In the genomic region with DNA sequence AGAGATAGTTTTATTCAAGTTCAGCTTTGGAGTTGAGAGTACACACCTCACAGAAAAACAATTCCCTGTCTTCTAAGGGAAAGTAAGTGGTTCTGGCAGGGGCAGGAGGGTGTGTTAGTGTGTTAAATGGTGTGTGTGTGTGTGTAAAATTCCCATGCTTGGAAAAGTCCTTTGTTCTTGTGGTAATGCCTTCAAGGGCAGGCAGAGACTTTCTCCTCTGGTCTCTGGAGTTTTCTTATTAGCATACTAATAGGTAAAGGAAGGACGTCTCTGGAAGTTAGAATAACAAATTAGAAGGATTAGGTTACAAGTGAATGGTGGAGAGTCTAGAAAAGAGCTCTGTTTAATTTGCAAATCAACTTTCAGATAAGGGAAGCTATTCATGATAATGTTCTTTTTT, we compare ENCODE assay signal across 18 mouse cellular contexts. TPM values are rescaled to one million over a fixed set of nuclear protein-coding genes. Genes with fewer than 3 reads are reported as not detected.
A peak's percentile ranks its signal among the peaks of the same experiment; 100 is the strongest.
DNase-seq lines count a peak whose midpoint lies in the region; ATAC-seq and TF ChIP-seq lines count a peak whose summit lies in the region.
"Had no signal": no experiment of that assay in that cellular context is flagged by ENCODE, and none has a peak within 500 bp of the region (broad histone marks: within the 10 kb centered on the region; RNA-seq: fewer than 3 reads in every experiment).

No protein-coding gene starts in this region.

- peak overlapping the region; percentile 47; the same call in 1 of the 2 replicates for H3K27ac ChIP-seq in kidney, embryonic 14.5 days (ENCODE audit: low read depth, low read length)
- H3K27ac ChIP-seq in forebrain, embryonic 13.5 days, result no peak overlapping the region; the same call in 1 of the 2 replicates
- H3K27ac ChIP-seq in stomach, embryonic 15.5 days, result peak overlapping the region; percentile 59; the same call in 1 of the 2 replicates
- H3K27ac ChIP-seq in intestine, postnatal 0 days (ENCODE audit: low read depth, low read length), result no peak overlapping the region
- H3K27ac ChIP-seq: layer of hippocampus, adult 2 months; limb, embryonic 13.5 days; liver, embryonic 15.5 days had no signal

- WGBS in kidney, embryonic 14.5 days, result 6% methylated on average over 1 of the region's 1 CpGs
- WGBS in forebrain, embryonic 13.5 days, result 0% methylated on average over 1 of the region's 1 CpGs
- 22% methylated on average over 1 of the region's 1 CpGs for WGBS in stomach, embryonic 15.5 days
- 25% methylated on average over 1 of the region's 1 CpGs for WGBS in intestine, postnatal 0 days

- H3K9me3 ChIP-seq in kidney, embryonic 14.5 days (ENCODE audit: control insufficient read depth, low read length), result no peaks in the 10 kb centered on the region
- no peaks in the 10 kb centered on the region for H3K9me3 ChIP-seq in forebrain, embryonic 13.5 days (replicated peaks)
- no peaks in the 10 kb centered on the region for H3K9me3 ChIP-seq in stomach, embryonic 15.5 days
- no peaks in the 10 kb centered on the region for H3K9me3 ChIP-seq in intestine, postnatal 0 days (ENCODE audit: control insufficient read depth)
- H3K9me3 ChIP-seq: limb, embryonic 13.5 days; liver, embryonic 15.5 days; megakaryocyte, embryonic 14.5 days had no signal

- no peaks in the 10 kb centered on the region for H3K4me1 ChIP-seq in kidney, embryonic 14.5 days (ENCODE audit: control insufficient read depth, insufficient read depth, low read length)
- H3K4me1 ChIP-seq in forebrain, embryonic 13.5 days, result peaks cover 8% of the 10 kb centered on the region; the same call in 1 of the 2 replicates
- H3K4me1 ChIP-seq in stomach, embryonic 15.5 days, result no peaks in the 10 kb centered on the region
- no peaks in the 10 kb centered on the region for H3K4me1 ChIP-seq in intestine, postnatal 0 days (replicated peaks; ENCODE audit: control insufficient read depth, insufficient read depth, low read length)
- H3K4me1 ChIP-seq: megakaryocyte, embryonic 14.5 days had no signal

- TF ChIP-seq CTCF in intestine, postnatal 0 days (IDR thresholded peaks at IDR 0.05; ENCODE audit: low read depth), result no peak

- no peaks in the 10 kb centered on the region for H3K36me3 ChIP-seq in kidney, embryonic 14.5 days (ENCODE audit: control insufficient read depth, insufficient read depth, low read length)
- no peaks in the 10 kb centered on the region for H3K36me3 ChIP-seq in forebrain, embryonic 13.5 days (ENCODE audit: poor library complexity, severe bottlenecking)
- no peaks in the 10 kb centered on the region for H3K36me3 ChIP-seq in stomach, embryonic 15.5 days
- no peaks in the 10 kb centered on the region for H3K36me3 ChIP-seq in intestine, postnatal 0 days (ENCODE audit: control insufficient read depth, insufficient read depth)
- H3K36me3 ChIP-seq: limb, embryonic 13.5 days; liver, embryonic 15.5 days had no signal

- no peak overlapping the region for H3K9ac ChIP-seq in kidney, embryonic 14.5 days (ENCODE audit: low read depth, low read length)
- H3K9ac ChIP-seq in forebrain, embryonic 13.5 days, result no peak overlapping the region
- no peak overlapping the region for H3K9ac ChIP-seq in stomach, embryonic 15.5 days
- H3K9ac ChIP-seq in intestine, postnatal 0 days (ENCODE audit: low read depth, low read length), result no peak overlapping the region
- H3K9ac ChIP-seq: limb, embryonic 13.5 days; liver, embryonic 15.5 days had no signal

- H3K27me3 ChIP-seq in kidney, embryonic 14.5 days (ENCODE audit: control insufficient read depth, insufficient read depth, low read length), result no peaks in the 10 kb centered on the region
- 0 out of 2 replicates have a peak, but pooled peaks cover 6% of the 10 kb centered on the region for H3K27me3 ChIP-seq in forebrain, embryonic 13.5 days
- no peaks in the 10 kb centered on the region for H3K27me3 ChIP-seq in stomach, embryonic 15.5 days (replicated peaks)
- H3K27me3 ChIP-seq in intestine, postnatal 0 days (replicated peaks; ENCODE audit: control insufficient read depth, insufficient read depth, low read length), result no peaks in the 10 kb centered on the region
- H3K27me3 ChIP-seq: limb, embryonic 13.5 days; liver, embryonic 15.5 days; megakaryocyte, embryonic 14.5 days had no signal

- no peak for ATAC-seq in kidney, embryonic 14.5 days (ENCODE audit: low FRiP score, low TSS enrichment)
- peak; percentile 53; the same call in 1 of the 2 replicates for ATAC-seq in forebrain, embryonic 13.5 days
- no peak for ATAC-seq in stomach, embryonic 15.5 days (ENCODE audit: insufficient read depth, low FRiP score, low read depth)
- no peak for ATAC-seq in intestine, postnatal 0 days
- ATAC-seq: CD4-positive, CD25-positive, alpha-beta regulatory T cell, adult 4 months had no signal

- no peak overlapping the region for H3K4me3 ChIP-seq in kidney, embryonic 14.5 days (ENCODE audit: low read length)
- H3K4me3 ChIP-seq in forebrain, embryonic 13.5 days, result no peak overlapping the region
- H3K4me3 ChIP-seq in stomach, embryonic 15.5 days (replicated peaks), result no peak overlapping the region
- no peak overlapping the region for H3K4me3 ChIP-seq in intestine, postnatal 0 days (ENCODE audit: low read depth, low read length)
- H3K4me3 ChIP-seq: layer of hippocampus, adult 2 months; limb, embryonic 13.5 days; liver, embryonic 15.5 days; megakaryocyte, embryonic 14.5 days had no signal

- no peak for DNase-seq in kidney, postnatal 10 days
- DNase-seq in ZHBTc4 (ENCODE audit: low read depth, low spot score), result peak; percentile 71
- DNase-seq in frontal cortex, postnatal 14 days (ENCODE audit: low spot score in 2 of 2), result no peak
- DNase-seq: cerebellum, postnatal 25 days; heart, postnatal 4 days; lung, postnatal 10 days; right cerebral cortex, postnatal 14 days; thymus, adult 2 months had no signal

- H3K4me2 ChIP-seq in kidney, embryonic 14.5 days (replicated peaks; ENCODE audit: low read depth, low read length), result no peak overlapping the region
- no peak overlapping the region for H3K4me2 ChIP-seq in forebrain, embryonic 13.5 days
- H3K4me2 ChIP-seq in stomach, embryonic 15.5 days, result no peak overlapping the region
- H3K4me2 ChIP-seq in intestine, postnatal 0 days (replicated peaks; ENCODE audit: low read depth), result no peak overlapping the region
- H3K4me2 ChIP-seq: heart, embryonic 11.5 days; limb, embryonic 13.5 days; liver, embryonic 15.5 days had no signal

RNA-seq across cellular contexts. Expression of a gene that starts 5.6 kb away (rescaled TPM):
- polyA plus RNA-seq in kidney, embryonic 14.5 days (2014; fragmentation: Nextera tagmentation; extraction: Ambion mirVana), result 87.9 and 100 TPM in 2 replicates
- 109 and 113 TPM in 2 replicates for polyA plus RNA-seq in forebrain, embryonic 13.5 days (2015; fragmentation: Nextera tagmentation; extraction: Ambion mirVana)
- polyA plus RNA-seq in stomach, embryonic 15.5 days (2015; fragmentation: Nextera tagmentation; extraction: Ambion mirVana), result 109 and 131 TPM in 2 replicates
- polyA plus RNA-seq in intestine, postnatal 0 days (2015; fragmentation: Nextera tagmentation; extraction: Ambion mirVana), result 140 and 145 TPM in 2 replicates

RNA-seq across cellular contexts. Expression of a gene that starts 24.4 kb away (rescaled TPM):
- not detected in 2 replicates for polyA plus RNA-seq in kidney, embryonic 14.5 days (2014; fragmentation: Nextera tagmentation; extraction: Ambion mirVana)
- polyA plus RNA-seq in forebrain, embryonic 13.5 days (2015; fragmentation: Nextera tagmentation; extraction: Ambion mirVana), result not detected in 2 replicates
- polyA plus RNA-seq in stomach, embryonic 15.5 days (2015; fragmentation: Nextera tagmentation; extraction: Ambion mirVana), result not detected in 2 replicates
- not detected in 2 replicates for polyA plus RNA-seq in intestine, postnatal 0 days (2015; fragmentation: Nextera tagmentation; extraction: Ambion mirVana)
- polyA plus RNA-seq: CD4-positive, CD25-positive, alpha-beta regulatory T cell, adult 4 months; heart, embryonic 11.5 days; limb, embryonic 13.5 days; liver, embryonic 15.5 days; thymus, adult 2 months had no signal

Comparison
In these comparisons a context has a peak if more than half of its experiments do, and no peak if none do; other contexts are left out.
1. H3K27ac ChIP-seq: peak in kidney, embryonic 14.5 days (single experiment) and stomach, embryonic 15.5 days (single experiment); none in forebrain, embryonic 13.5 days (single experiment) and intestine, postnatal 0 days (single experiment).